In genomic region chr7:68006496-68006895, GRCm38 (mm10) we compare ENCODE assay signal across 18 mouse cellular contexts. TPM values are rescaled to one million over a fixed set of nuclear protein-coding genes. Genes with fewer than 3 reads are reported as not detected.
DNase-seq lines count a peak whose midpoint lies in the region; ATAC-seq lines count a peak whose summit lies in the region.
"Had no signal": no experiment of that assay in that cellular context is flagged by ENCODE, and none has a peak within 500 bp of the region (broad histone marks: within the 10 kb centered on the region; RNA-seq: fewer than 3 reads in every experiment).

No protein-coding gene starts in this region.

- ATAC-seq in heart, embryonic 11.5 days (replicated peaks; ENCODE audit: insufficient number of reproducible peaks, low FRiP score, low TSS enrichment): no peak
- no peak for ATAC-seq in liver, embryonic 12.5 days
- ATAC-seq: activated CD4-positive, CD25-positive, alpha-beta regulatory T cell, adult 4 months had no signal

- H3K27me3 ChIP-seq in heart, embryonic 11.5 days (ENCODE audit: control insufficient read depth, insufficient read depth, low read length): no peaks in the 10 kb centered on the region
- H3K27me3 ChIP-seq in liver, embryonic 12.5 days (replicated peaks): no peaks in the 10 kb centered on the region

- no peak overlapping the region for H3K9ac ChIP-seq in heart, embryonic 11.5 days (ENCODE audit: low read depth, low read length)
- no peak overlapping the region for H3K9ac ChIP-seq in liver, embryonic 12.5 days

- WGBS in heart, embryonic 11.5 days (ENCODE audit: insufficient replicate concordance): 72% methylated on average over 6 of the region's 6 CpGs
- 82% methylated on average over 6 of the region's 6 CpGs for WGBS in liver, embryonic 12.5 days (ENCODE audit: insufficient replicate concordance)

- no peak overlapping the region for H3K4me3 ChIP-seq in heart, embryonic 11.5 days (ENCODE audit: low read depth, low read length)
- no peak overlapping the region for H3K4me3 ChIP-seq in liver, embryonic 12.5 days
- H3K4me3 ChIP-seq: embryonic facial prominence, embryonic 10.5 days; heart, adult 2 months had no signal

- 0 out of 2 replicates have a peak overlapping the region, but pooled peaks have one; percentile 22 for H3K4me2 ChIP-seq in heart, embryonic 11.5 days
- H3K4me2 ChIP-seq in liver, embryonic 12.5 days: no peak overlapping the region
- H3K4me2 ChIP-seq: liver, embryonic 11.5 days; midbrain, embryonic 11.5 days had no signal

- no peak for DNase-seq in heart, postnatal 14 days
- DNase-seq in 3134 (ENCODE audit: extremely low read depth, insufficient read length, low spot score): peak; percentile 45
- peak; percentile 59 for DNase-seq in Muller cell, postnatal 12 days (ENCODE audit: inconsistent ontology term)
- DNase-seq in fat pad, adult 2 months (ENCODE audit: extremely low read depth, low read depth, low spot score): peak; percentile 59
- DNase-seq in embryo, embryonic 10.5 days (ENCODE audit: low spot score): no peak
- DNase-seq: cerebellum, postnatal 10 days; kidney, adult 9 months; kidney, postnatal 4 days; left cerebral cortex, postnatal 4 days; right cerebral cortex, adult 18-20 months; thymus, postnatal 25 days had no signal

- H3K27ac ChIP-seq in heart, embryonic 11.5 days (ENCODE audit: low read depth, low read length): peak overlapping the region; percentile 22; the same call in 1 of the 2 replicates
- no peak overlapping the region for H3K27ac ChIP-seq in liver, embryonic 12.5 days
- H3K27ac ChIP-seq: embryonic facial prominence, embryonic 10.5 days; heart, adult 2 months had no signal

- intact Hi-C loops in heart, postnatal 14 days (cut with DNase I): no loop called here

- peaks cover 15% of the 10 kb centered on the region for H3K36me3 ChIP-seq in heart, embryonic 11.5 days (ENCODE audit: control insufficient read depth, insufficient read depth, low read length)
- peaks cover 39% of the 10 kb centered on the region for H3K36me3 ChIP-seq in liver, embryonic 12.5 days

- no peaks in the 10 kb centered on the region for H3K9me3 ChIP-seq in heart, embryonic 11.5 days (replicated peaks; ENCODE audit: control insufficient read depth, low read length)
- H3K9me3 ChIP-seq in liver, embryonic 12.5 days (replicated peaks): no peaks in the 10 kb centered on the region
- H3K9me3 ChIP-seq: embryonic facial prominence, embryonic 10.5 days had no signal

- H3K4me1 ChIP-seq in heart, embryonic 11.5 days (ENCODE audit: control insufficient read depth, insufficient read depth, low read length): peaks cover 37% of the 10 kb centered on the region
- peaks cover 51% of the 10 kb centered on the region for H3K4me1 ChIP-seq in liver, embryonic 12.5 days

RNA-seq across cellular contexts. Expression of gene Igf1r, which starts 53.9 kb away (rescaled TPM):
- 16.1 and 19.3 TPM in 2 replicates for polyA plus RNA-seq in heart, embryonic 11.5 days (2014; fragmentation: Nextera tagmentation; extraction: Ambion mirVana)
- 10 to 100 TPM; 17.9 to 21.3 TPM for total RNA-seq in heart, postnatal 14 days (2021)
- 8.5 and 9.6 TPM in 2 replicates for polyA plus RNA-seq in liver, embryonic 12.5 days (2016; fragmentation: Nextera tagmentation; extraction: Ambion mirVana)

Comparison
In these comparisons a context has a peak if more than half of its experiments do, and no peak if none do; other contexts are left out.
1. DNase-seq: peak in 3134 (single experiment), Muller cell, postnatal 12 days (single experiment) and fat pad, adult 2 months (single experiment); none in heart, postnatal 14 days (0 of 2) and embryo, embryonic 10.5 days (single experiment).